Mouse (Mus musculus): ENCODE measurements around the gene Zfp386.

DNA sequence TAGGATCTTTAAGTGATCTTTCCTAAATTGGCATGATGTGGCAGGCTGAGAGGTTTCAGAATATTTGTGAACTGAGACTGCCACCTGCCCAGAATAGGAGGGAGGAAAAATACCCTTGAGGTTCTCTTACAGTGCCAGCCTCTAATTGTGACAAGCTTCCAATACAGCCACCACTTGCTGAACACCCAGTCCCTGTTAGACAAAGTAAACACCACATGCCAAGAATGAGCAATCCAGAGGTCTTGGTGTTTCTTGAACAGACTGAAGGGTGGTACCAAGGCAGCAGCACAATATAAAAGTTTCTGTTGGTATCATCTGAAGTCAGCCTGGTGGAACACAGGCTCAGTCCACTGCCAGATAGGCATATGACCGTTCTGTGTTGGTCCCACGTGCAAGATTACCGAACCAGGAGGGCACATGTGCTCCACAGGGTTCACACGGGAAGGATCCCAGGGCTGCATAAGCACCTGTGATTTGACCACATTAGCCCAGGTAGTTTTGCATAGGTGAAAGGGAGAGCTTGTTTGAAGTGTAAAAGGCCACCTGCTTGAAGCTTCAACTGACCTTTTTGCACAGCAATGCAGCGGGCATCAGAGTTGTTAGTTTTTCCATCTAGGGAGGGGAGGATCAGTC, 14.2 kb downstream of the Zfp386 start:
- TF ChIP-seq CTCF (IDR thresholded peaks at IDR 0.05; ENCODE audit: control insufficient read depth, insufficient read depth, low read length) (no peak), POLR2A (IDR thresholded peaks at IDR 0.05; ENCODE audit: borderline replicate concordance, control insufficient read depth, low read depth, low read length) (no peak)
